Mouse (Mus musculus): ENCODE measurements around the gene Zfp185. TPM values are rescaled to one million over a fixed set of nuclear protein-coding genes. Genes with fewer than 3 reads are reported as not detected.
A peak's percentile ranks its signal among the peaks of the same experiment; 100 is the strongest.
"Not testable (repeated sequence)": the region's sequence is repeated elsewhere in the genome, so short reads cannot be mapped to it uniquely, and the experiment has no call there.

Zfp185 gene
- polyA plus RNA-seq, 1 experiment from 2014 or later: 5.7 TPM

- Histone ChIP-seq H3K9ac (no peak overlapping the region), H3K4me3 (no peak overlapping the region), H3K27ac (ENCODE audit: poor library complexity, severe bottlenecking) (no peak overlapping the region), H3K4me2 (no peak overlapping the region), H3K27me3 (replicated peaks) (peaks cover 25% of the 10 kb centered on the region), H3K4me1 (replicated peaks) (no peaks in the 10 kb centered on the region), H3K36me3 (no peaks in the 10 kb centered on the region), H3K9me3 (replicated peaks) (no peaks in the 10 kb centered on the region)
- ATAC-seq (ENCODE audit: insufficient number of reproducible peaks, low FRiP score): no peak
- WGBS: 42% methylated on average over 5 of the region's 5 CpGs
Observed at GRCm38 (mm10) chrX:73062323-73062722, 75.2 kb downstream of the Zfp185 start.

DNA sequence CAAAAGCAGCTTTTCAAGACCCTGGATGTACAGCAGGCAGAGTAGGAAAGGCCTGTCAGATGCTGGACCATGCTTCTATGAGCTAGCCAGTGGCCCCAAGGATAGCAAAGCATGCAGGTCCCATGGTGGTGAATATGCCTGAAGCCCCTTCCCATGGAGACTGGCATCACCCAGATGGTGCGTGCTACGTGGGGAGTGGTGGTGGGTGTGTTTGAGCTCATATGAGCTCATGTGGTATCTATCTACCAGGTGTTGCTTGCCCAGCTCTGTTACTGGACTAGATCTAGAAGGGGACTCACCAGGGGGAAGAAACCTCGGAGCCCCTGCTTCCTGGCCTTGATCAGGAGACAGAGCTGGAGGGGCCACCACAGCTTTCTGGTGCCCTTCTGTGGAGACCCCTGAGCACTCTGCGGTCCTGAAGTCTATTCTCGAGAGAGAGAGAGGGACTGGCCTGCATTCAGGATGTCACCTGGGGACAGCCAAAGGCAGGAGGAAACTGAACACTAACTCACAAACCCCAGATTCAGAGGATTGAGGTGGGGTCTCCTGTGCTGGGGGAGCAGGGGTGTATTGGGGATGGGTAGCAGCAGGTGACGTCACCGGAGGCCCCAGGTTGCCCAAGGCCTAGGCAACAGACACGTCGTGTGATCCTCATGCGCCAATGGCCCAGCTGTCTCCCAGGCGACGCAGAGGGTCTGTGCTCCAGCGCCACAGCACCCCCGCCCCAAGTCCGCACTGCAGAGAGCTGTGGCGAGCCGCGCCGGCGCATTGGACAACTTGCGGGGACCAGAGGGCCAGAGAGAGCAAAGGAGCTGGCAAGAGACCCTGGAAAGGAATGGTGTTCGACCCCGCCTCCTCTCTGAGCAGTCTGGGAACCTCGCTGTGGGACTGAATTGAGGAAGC lies 76.6 kb downstream of the Zfp185 start:
- H3K27ac ChIP-seq (ENCODE audit: poor library complexity, severe bottlenecking): no peak overlapping the region

GRCm38 (mm10) chrX:73064415-73064793 lies 77.3 kb downstream of the Zfp185 start, which contains the start of gene Pnma3:
TSS of gene Pnma3 (plus strand) at chrX:73064787.
- H3K9me3 ChIP-seq (replicated peaks): no peaks in the 10 kb centered on the region
- no peaks in the 10 kb centered on the region for H3K4me1 ChIP-seq (replicated peaks)
- no peaks in the 10 kb centered on the region for H3K36me3 ChIP-seq
- H3K4me3 ChIP-seq: peak within 1 kb of the TSS; percentile 24
- peak within 1 kb of the TSS; percentile 60 for H3K4me2 ChIP-seq
- no peak within 1 kb of the TSS for H3K9ac ChIP-seq
- no peak for ATAC-seq (ENCODE audit: insufficient number of reproducible peaks, low FRiP score)
- H3K27me3 ChIP-seq (replicated peaks): peaks cover 30% of the 10 kb centered on the region
- H3K27ac ChIP-seq (ENCODE audit: poor library complexity, severe bottlenecking): no peak within 1 kb of the TSS
- WGBS: 30% methylated on average over 7 of the region's 7 CpGs

More for the DNA sequence above, 76.6 kb downstream of the Zfp185 start:
- Histone ChIP-seq H3K36me3 (no peaks in the 10 kb centered on the region), H3K4me2 (peak overlapping the region; percentile 60), H3K9me3 (replicated peaks) (no peaks in the 10 kb centered on the region), H3K4me1 (replicated peaks) (no peaks in the 10 kb centered on the region), H3K4me3 (peak overlapping the region; percentile 24), H3K9ac (no peak overlapping the region), H3K27me3 (replicated peaks) (peaks cover 30% of the 10 kb centered on the region)
- no peak for ATAC-seq (ENCODE audit: insufficient number of reproducible peaks, low FRiP score)
- WGBS: 34% methylated on average over 24 of the region's 24 CpGs

- H3K27me3 ChIP-seq (replicated peaks): peaks cover 30% of the 10 kb centered on the region
- H3K4me3 ChIP-seq; H3K4me1 ChIP-seq (replicated peaks); H3K27ac ChIP-seq (ENCODE audit: poor library complexity, severe bottlenecking); H3K4me2 ChIP-seq; H3K9me3 ChIP-seq (replicated peaks); ATAC-seq (ENCODE audit: insufficient number of reproducible peaks, low FRiP score); H3K9ac ChIP-seq; H3K36me3 ChIP-seq: not testable (repeated sequence)
- 80% methylated on average over 1 of the region's 5 CpGs for WGBS
Observed at GRCm38 (mm10) chrX:73066765-73067312, 79.7 kb downstream of the Zfp185 start.

MicroRNAs within 50 kb of the gene (microRNA counts, 519-probe panel; counts per million panel counts)
- not detected for microRNA mmu-miR-2137

Small RNA genes lying within 50 kb of the gene (microRNA-seq; reads per million reads assigned to microRNA genes)
- 3.1 reads per million, percentile 8 among the genes with 10 or more reads in this experiment for gene Mir2137

Other genes starting within 250 kb of the Zfp185 start
- gene Gabrq, start 162.2 kb upstream of the Zfp185 start, polyA plus RNA-seq (2016; fragmentation: Nextera tagmentation; extraction: Ambion mirVana): 0.05 TPM in 1 of 2 replicates, not detected in the other
- gene Cetn2, start 68.9 kb upstream of the Zfp185 start, polyA plus RNA-seq (2016; fragmentation: Nextera tagmentation; extraction: Ambion mirVana): 58.4 and 62.8 TPM in 2 replicates
- gene Nsdhl, start 68.8 kb upstream of the Zfp185 start, polyA plus RNA-seq (2016; fragmentation: Nextera tagmentation; extraction: Ambion mirVana): 15.9 TPM in 2 replicates
- 0.08 TPM in 1 of 2 replicates, not detected in the other for gene Pnma5, start 49.8 kb downstream of the Zfp185 start, polyA plus RNA-seq (2016; fragmentation: Nextera tagmentation; extraction: Ambion mirVana)
- gene Pnma3, start 77.4 kb downstream of the Zfp185 start, polyA plus RNA-seq (2016; fragmentation: Nextera tagmentation; extraction: Ambion mirVana): 0.09 TPM in 1 of 2 replicates, not detected in the other
- gene Xlr4a, start 95.1 kb downstream of the Zfp185 start, polyA plus RNA-seq (2016; fragmentation: Nextera tagmentation; extraction: Ambion mirVana): 1.00 and 1.6 TPM in 2 replicates
- gene Xlr3a, start 109.8 kb downstream of the Zfp185 start, polyA plus RNA-seq (2016; fragmentation: Nextera tagmentation; extraction: Ambion mirVana): 1.9 and 2.2 TPM in 2 replicates
- gene Gm14685, start 129.7 kb downstream of the Zfp185 start, polyA plus RNA-seq (2016; fragmentation: Nextera tagmentation; extraction: Ambion mirVana): not detected in 2 replicates
- gene Xlr5b, start 161.5 kb downstream of the Zfp185 start, polyA plus RNA-seq (2016; fragmentation: Nextera tagmentation; extraction: Ambion mirVana): not detected in 2 replicates
- not detected in 2 replicates for gene DXBay18, start 162.1 kb downstream of the Zfp185 start, polyA plus RNA-seq (2016; fragmentation: Nextera tagmentation; extraction: Ambion mirVana)
- not detected in 2 replicates for gene Spin2d, start 189.7 kb downstream of the Zfp185 start, polyA plus RNA-seq (2016; fragmentation: Nextera tagmentation; extraction: Ambion mirVana)
- 7.3 and 7.6 TPM in 2 replicates for gene Xlr3b, start 204.9 kb downstream of the Zfp185 start, polyA plus RNA-seq (2016; fragmentation: Nextera tagmentation; extraction: Ambion mirVana)
- 0.96 and 1.2 TPM in 2 replicates for gene Xlr4b, start 227.0 kb downstream of the Zfp185 start, polyA plus RNA-seq (2016; fragmentation: Nextera tagmentation; extraction: Ambion mirVana)
- 10.9 and 11.1 TPM in 2 replicates for gene F8a, start 241.0 kb downstream of the Zfp185 start, polyA plus RNA-seq (2016; fragmentation: Nextera tagmentation; extraction: Ambion mirVana)